Comparison of ENCODE assay signal across 9 mouse cellular contexts in the genomic region with DNA sequence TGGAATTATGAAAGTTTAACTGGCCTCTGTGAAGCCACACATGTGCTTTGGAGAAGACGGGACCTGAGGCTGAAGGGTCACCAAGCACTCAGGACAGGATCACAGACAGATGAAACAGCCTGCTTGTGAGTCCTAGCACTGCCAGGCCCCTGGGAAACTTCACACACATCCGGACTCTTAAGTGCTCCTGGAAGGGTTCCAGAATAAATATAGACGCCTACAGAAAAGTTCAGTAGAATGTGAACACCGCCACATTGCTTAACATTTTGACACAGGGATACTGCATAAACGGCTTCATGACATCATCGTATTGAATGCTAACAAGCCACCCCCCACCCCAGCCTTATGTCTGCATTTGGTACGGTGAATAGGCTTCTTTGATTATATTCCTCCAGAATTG.
DNase-seq lines count a peak whose midpoint lies in the region; ATAC-seq lines count a peak whose summit lies in the region.
"Had no signal": no experiment of that assay in that cellular context is flagged by ENCODE, and none has a peak within 500 bp of the region (broad histone marks: within the 10 kb centered on the region; RNA-seq: fewer than 3 reads in every experiment).

No protein-coding gene starts in this region.

- H3K9me3 ChIP-seq in kidney, embryonic 15.5 days (replicated peaks) = 0 out of 2 replicates have a peak, but pooled peaks cover 3% of the 10 kb centered on the region
- H3K9me3 ChIP-seq: embryonic facial prominence, embryonic 13.5 days had no signal

- no peaks in the 10 kb centered on the region for H3K36me3 ChIP-seq in kidney, embryonic 15.5 days
- H3K36me3 ChIP-seq: embryonic facial prominence, embryonic 13.5 days had no signal

- WGBS in kidney, embryonic 15.5 days = 36% methylated on average over 7 of the region's 7 CpGs
- WGBS in large intestine, adult 2 months = 9% methylated on average over 7 of the region's 7 CpGs

- H3K27me3 ChIP-seq in kidney, embryonic 15.5 days = no peaks in the 10 kb centered on the region
- H3K27me3 ChIP-seq: embryonic facial prominence, embryonic 13.5 days had no signal

- peak overlapping the region; percentile 30; the same call in 1 of the 2 replicates for H3K4me2 ChIP-seq in kidney, embryonic 15.5 days
- H3K4me2 ChIP-seq: embryonic facial prominence, embryonic 13.5 days had no signal

- peak; percentile 9 for DNase-seq in embryo, embryonic 11.5 days (ENCODE audit: low read depth, low spot score)
- DNase-seq in embryo, embryonic 10.5 days (ENCODE audit: low spot score) = no peak
- DNase-seq in kidney, adult 8-10 months = no peak
- peak; percentile 1 for DNase-seq in large intestine, adult 2 months (ENCODE audit: low read depth, low spot score)
- DNase-seq in urinary bladder, postnatal 14 days (ENCODE audit: low spot score) = no peak
- no peak for DNase-seq in frontal cortex, postnatal 36 days (ENCODE audit: low spot score in 2 of 2)

- H3K4me3 ChIP-seq in kidney, embryonic 15.5 days (replicated peaks) = no peak overlapping the region
- H3K4me3 ChIP-seq: embryonic facial prominence, embryonic 13.5 days had no signal

- H3K4me1 ChIP-seq in kidney, embryonic 15.5 days = no peaks in the 10 kb centered on the region
- H3K4me1 ChIP-seq: embryonic facial prominence, embryonic 13.5 days had no signal

- H3K27ac ChIP-seq in kidney, embryonic 15.5 days = no peak overlapping the region
- H3K27ac ChIP-seq: embryonic facial prominence, embryonic 13.5 days had no signal

- H3K9ac ChIP-seq in kidney, embryonic 15.5 days = no peak overlapping the region
- H3K9ac ChIP-seq: embryonic facial prominence, embryonic 13.5 days had no signal

- peak; percentile 93 for ATAC-seq in kidney, embryonic 15.5 days (replicated peaks; ENCODE audit: low FRiP score)
- ATAC-seq in megakaryocyte progenitor cell, adult 5-6 weeks (replicated peaks; ENCODE audit: poor library complexity) = 0 out of 2 replicates have a peak, but pooled peaks have one; percentile 39

Comparison
In these comparisons a context has a peak if more than half of its experiments do, and no peak if none do; other contexts are left out.
1. DNase-seq: peak in embryo, embryonic 11.5 days (single experiment) and large intestine, adult 2 months (single experiment); none in embryo, embryonic 10.5 days (single experiment), kidney, adult 8-10 months (0 of 2), urinary bladder, postnatal 14 days (single experiment) and frontal cortex, postnatal 36 days (0 of 2).